Mouse (Mus musculus) stomach, postnatal 0 days (tissue): ENCODE measurements around the gene G6pc3.

Experiments used
- CTCF ChIP-seq: IDR thresholded peaks from 2 replicates; pipeline ENCODE4 v1.5.1; 2016; ENCODE audit warnings: antibody characterized with exemption, low read depth, mild to moderate bottlenecking, moderate library complexity
- EP300 ChIP-seq: optimal IDR thresholded peaks from 2 replicates; pipeline ENCODE3; 2016; ENCODE audit warnings: antibody characterized with exemption

- TF ChIP-seq CTCF (no peak), EP300 (no peak)
These were observed 43.9 kb upstream of the G6pc3 start, which contains the start of gene Nags for GRCm38 (mm10) chr11:102145471-102146001.
